Mouse (Mus musculus) bone marrow macrophage, adult 2 months (primary cell): ENCODE data around the gene Ppp2r3a. TPM values are rescaled to one million over a fixed set of nuclear protein-coding genes. Genes with fewer than 3 reads are reported as not detected.

ENCODE experiments used
- H3K27ac ChIP-seq: 2 replicates; pipeline ENCODE4 v1.5.1; 2012; ENCODE audit warnings: low read depth, low read length; ENCODE audit not compliant: insufficient read depth
- H3K4me1 ChIP-seq: 2 replicates; pipeline ENCODE4 v1.6.1; 2012; ENCODE audit warnings: low read length; ENCODE audit not compliant: control insufficient read depth, insufficient read depth
- H3K4me3 ChIP-seq: 2 replicates; pipeline ENCODE4 v1.5.1; 2012; ENCODE audit warnings: mild to moderate bottlenecking, low read length, moderate library complexity; ENCODE audit not compliant: insufficient read depth
- CTCF ChIP-seq: IDR thresholded peaks from 2 replicates; pipeline ENCODE4 v1.5.1; 2012; ENCODE audit warnings: low read depth, mild to moderate bottlenecking, low read length, moderate library complexity
- POLR2A ChIP-seq: IDR thresholded peaks from 2 replicates; pipeline ENCODE4 v1.6.1; 2012; ENCODE audit warnings: mild to moderate bottlenecking, low read depth, low read length, borderline replicate concordance
- polyA plus RNA-seq: library from polyadenylated mRNA; stranded (reverse); fragments of >200 nt; gene quantifications from 2 replicates; pipeline ENCODE4 v1.2.4, GENCODE M21; 2012; ENCODE audit not compliant: missing spikeins, insufficient read depth, insufficient read length

Gene Ppp2r3a
- polyA plus RNA-seq, 1 experiment = 4.0 TPM

DNA sequence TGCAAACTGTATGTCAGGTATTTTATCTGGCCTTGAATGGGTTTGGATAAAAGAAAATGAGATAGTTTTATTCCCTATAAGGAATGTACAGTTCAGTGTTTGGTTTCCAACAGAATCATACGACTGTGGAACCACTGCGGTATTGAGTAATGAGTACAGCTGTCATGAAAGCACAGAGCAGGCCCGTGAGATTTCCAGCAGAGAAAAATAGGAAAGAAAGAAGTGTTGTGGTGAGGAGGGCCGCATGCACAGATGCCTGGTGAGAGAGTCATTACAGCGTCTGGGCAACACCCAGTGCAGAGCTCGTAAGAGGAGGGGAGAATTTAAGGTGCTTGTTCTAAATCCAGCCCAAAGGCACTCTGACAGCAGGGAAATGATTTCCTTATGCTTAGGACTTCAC is 70.3 kb downstream of the Ppp2r3a start:
- H3K4me1 ChIP-seq = no peaks in the 10 kb centered on the region
- no peak for TF ChIP-seq CTCF
- TF ChIP-seq POLR2A = no peak
- no peak overlapping the region for H3K27ac ChIP-seq
- no peak overlapping the region for H3K4me3 ChIP-seq

- TF ChIP-seq POLR2A (no peak), CTCF (no peak)
- H3K4me3 ChIP-seq = no peak overlapping the region
- no peaks in the 10 kb centered on the region for H3K4me1 ChIP-seq
- no peak overlapping the region for H3K27ac ChIP-seq
These were observed 71.4 kb downstream of the Ppp2r3a start for GRCm38 (mm10) chr9:101180234-101180633.

- Histone ChIP-seq H3K4me3 (no peak overlapping the region), H3K4me1 (peaks cover 8% of the 10 kb centered on the region), H3K27ac (no peak overlapping the region)
- no peak for TF ChIP-seq POLR2A
These were observed 91.0 kb downstream of the Ppp2r3a start for GRCm38 (mm10) chr9:101160627-101161026.

DNA sequence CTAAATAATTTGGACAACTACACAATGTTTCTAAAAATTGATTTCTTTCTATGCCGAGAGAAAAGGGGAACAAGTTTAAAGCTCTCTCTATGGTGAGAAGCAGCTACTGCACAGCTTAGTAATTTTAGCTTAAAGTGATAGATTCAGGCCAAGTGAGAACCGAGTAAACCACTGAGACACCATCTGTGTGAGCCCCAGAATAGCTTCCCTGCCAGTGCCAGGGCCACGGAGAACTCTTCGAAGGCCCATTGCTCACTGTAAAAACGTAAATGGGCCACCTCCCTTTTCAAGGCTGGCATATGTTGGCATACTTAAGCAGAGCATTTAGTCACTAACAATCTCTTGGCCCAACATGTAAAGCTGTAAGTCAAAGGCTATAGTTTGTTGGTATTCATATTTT is 91.5 kb downstream of the Ppp2r3a start:
- peaks cover 8% of the 10 kb centered on the region for H3K4me1 ChIP-seq
- no peak overlapping the region for H3K4me3 ChIP-seq
- TF ChIP-seq CTCF (no peak), POLR2A (no peak)
- H3K27ac ChIP-seq = no peak overlapping the region; the same call in 1 of the 2 replicates

DNA sequence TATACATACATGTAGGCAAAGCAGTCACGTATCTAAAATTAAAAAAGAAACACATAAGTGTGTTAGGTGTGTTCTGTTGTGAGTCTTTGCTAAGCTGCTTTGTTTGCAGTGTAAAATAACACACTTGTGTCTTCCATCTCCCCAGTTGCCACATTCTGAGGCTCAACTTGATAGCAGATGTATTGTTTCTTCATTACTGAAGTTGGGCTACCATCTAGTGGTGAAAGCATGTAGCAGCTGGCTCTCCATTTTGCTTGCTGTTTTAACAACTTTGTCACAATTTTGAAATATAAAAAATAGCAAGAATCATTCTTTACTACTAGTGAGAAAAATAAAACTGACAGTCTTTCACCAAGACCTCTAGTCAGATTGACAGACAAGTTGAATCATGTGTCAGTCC is 92.2 kb downstream of the Ppp2r3a start:
- TF ChIP-seq POLR2A (no peak), CTCF (no peak)
- H3K27ac ChIP-seq = no peak overlapping the region
- H3K4me3 ChIP-seq = no peak overlapping the region
- H3K4me1 ChIP-seq = peaks cover 8% of the 10 kb centered on the region

DNA sequence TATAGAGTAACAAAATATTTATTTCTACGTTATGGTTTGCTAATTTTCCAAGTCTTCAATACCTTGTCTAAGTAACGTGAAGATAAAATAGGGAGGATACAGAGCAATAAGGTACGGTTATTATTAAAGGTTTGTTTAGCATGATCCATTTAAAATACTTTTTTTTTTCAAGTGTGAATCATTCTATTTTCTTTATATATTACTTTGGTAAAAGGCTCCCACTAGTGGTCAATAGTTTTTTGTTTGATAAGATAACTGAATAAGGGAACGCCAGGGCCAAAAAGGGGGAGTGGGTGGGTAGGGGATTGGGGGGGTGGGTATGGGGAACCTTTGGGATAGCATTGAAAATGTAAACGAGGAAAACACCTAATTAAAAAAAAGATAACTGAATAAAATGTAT is 98.7 kb downstream of the Ppp2r3a start:
- no peak overlapping the region for H3K4me3 ChIP-seq
- TF ChIP-seq POLR2A = no peak
- TF ChIP-seq CTCF = peak; percentile 19; the same call in 1 of the 2 replicates
- H3K4me1 ChIP-seq = peaks cover 3% of the 10 kb centered on the region
- H3K27ac ChIP-seq = no peak overlapping the region

DNA sequence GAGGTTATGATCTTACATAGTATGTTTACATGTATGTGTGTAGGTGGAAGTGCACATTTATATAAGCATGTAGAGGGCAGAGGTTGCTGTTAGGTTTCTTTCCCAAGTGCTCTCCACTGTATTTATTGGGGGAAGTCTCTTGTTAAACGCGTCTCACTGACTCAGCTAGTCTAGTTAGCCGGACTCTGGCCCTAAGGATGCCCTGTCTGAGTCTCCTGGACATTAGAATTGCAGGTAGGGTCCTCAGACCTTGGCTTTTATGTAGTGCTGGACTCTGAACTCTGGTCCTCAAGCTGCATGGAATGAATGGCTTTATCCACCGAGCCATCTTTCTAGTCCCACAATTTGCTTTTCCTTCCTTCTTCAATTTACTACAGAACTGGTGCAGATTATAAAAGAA is 108.0 kb downstream of the Ppp2r3a start:
- H3K4me3 ChIP-seq = no peak overlapping the region
- H3K27ac ChIP-seq = no peak overlapping the region
- H3K4me1 ChIP-seq = no peaks in the 10 kb centered on the region
- TF ChIP-seq POLR2A = no peak
- TF ChIP-seq CTCF = no peak

GRCm38 (mm10) chr9:101114182-101114884 is 137.3 kb downstream of the Ppp2r3a start:
- peaks cover 6% of the 10 kb centered on the region for H3K4me1 ChIP-seq
- TF ChIP-seq CTCF (no peak), POLR2A (no peak)
- H3K27ac ChIP-seq = no peak overlapping the region
- no peak overlapping the region for H3K4me3 ChIP-seq

GRCm38 (mm10) chr9:101113317-101113716 is 138.3 kb downstream of the Ppp2r3a start:
- Histone ChIP-seq H3K4me3 (no peak overlapping the region), H3K4me1 (peaks cover 6% of the 10 kb centered on the region), H3K27ac (no peak overlapping the region)
- TF ChIP-seq CTCF = no peak
- TF ChIP-seq POLR2A = no peak

DNA sequence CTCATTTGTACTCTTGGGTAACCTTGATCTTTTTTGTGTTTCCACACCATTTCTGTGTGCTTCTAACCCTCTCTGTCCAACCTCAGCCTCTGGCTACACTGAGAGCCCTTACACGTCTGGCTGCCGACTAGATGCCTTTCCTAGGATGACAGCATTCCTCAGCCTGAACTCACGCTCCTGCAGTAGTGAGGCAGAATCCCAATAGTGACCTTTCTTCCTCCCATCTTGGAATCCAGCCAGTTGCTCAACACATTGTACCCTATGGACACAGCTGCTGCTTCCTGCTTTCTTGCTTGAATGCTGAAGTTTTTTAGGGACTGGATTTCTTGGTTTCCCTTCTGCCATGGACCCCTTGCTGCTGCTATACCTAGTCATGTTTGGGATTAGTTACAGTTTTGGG is 141.6 kb downstream of the Ppp2r3a start:
- H3K4me3 ChIP-seq = no peak overlapping the region
- peaks cover 6% of the 10 kb centered on the region for H3K4me1 ChIP-seq
- H3K27ac ChIP-seq = no peak overlapping the region
- TF ChIP-seq POLR2A = no peak
- TF ChIP-seq CTCF = no peak

- TF ChIP-seq CTCF (no peak), POLR2A (no peak)
- Histone ChIP-seq H3K4me3 (no peak overlapping the region), H3K27ac (no peak overlapping the region), H3K4me1 (peaks cover 10% of the 10 kb centered on the region)
These were observed 144.2 kb downstream of the Ppp2r3a start for GRCm38 (mm10) chr9:101107386-101107785.
